ENCODE assay signal across 8 mouse cellular contexts in the genomic region with DNA sequence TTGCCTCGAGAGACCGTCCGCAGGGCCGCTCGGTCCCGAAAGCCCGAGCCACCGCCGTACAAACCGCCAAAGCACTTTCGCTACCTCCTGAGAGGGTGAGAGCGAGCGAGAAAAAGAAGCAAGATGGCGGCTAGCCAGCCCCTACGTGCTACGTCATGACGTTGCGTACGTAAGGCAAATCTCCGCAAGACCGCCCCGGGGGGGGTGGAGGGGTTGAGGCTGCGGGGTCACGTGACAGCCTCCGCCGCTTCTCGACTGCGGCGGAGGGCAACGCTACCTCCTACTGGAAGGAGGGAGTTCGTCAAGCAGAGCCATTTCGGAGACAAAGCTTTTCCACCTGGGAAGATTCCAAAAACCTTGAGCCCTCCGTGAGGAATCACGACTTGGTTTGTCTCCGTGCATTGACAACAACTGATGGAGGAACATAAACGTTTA. TPM values are rescaled to one million over a fixed set of nuclear protein-coding genes. Genes with fewer than 3 reads are reported as not detected.
DNase-seq lines count a peak whose midpoint lies in the region; ATAC-seq lines count a peak whose summit lies in the region.

Gene Prrc2c, minus strand, starts transcription at position 156 of the 435 bp plus-strand sequence.

- peaks cover 17% of the 10 kb centered on the region for H3K4me1 ChIP-seq in hindbrain, embryonic 12.5 days

- peak within 1 kb of the TSS; percentile 99 for H3K27ac ChIP-seq in hindbrain, embryonic 12.5 days

- no peaks in the 10 kb centered on the region for H3K9me3 ChIP-seq in hindbrain, embryonic 12.5 days (replicated peaks)

- under 1% methylated on average over 36 of the region's 36 CpGs for WGBS in hindbrain, embryonic 12.5 days

- DNase-seq in NIH3T3 (ENCODE audit: low read depth) = peak; percentile 100
- DNase-seq in cerebellum, postnatal 10 days = peak; percentile 100
- peak; percentile 98 to 99 for DNase-seq in frontal cortex, postnatal 10 days (ENCODE audit: low spot score in 2 of 2)
- DNase-seq in layer of hippocampus, postnatal 14 days (ENCODE audit: low spot score in 2 of 2) = peak; percentile 99
- peak; percentile 100 for DNase-seq in lung, postnatal 14 days
- peak; percentile 96 for DNase-seq in retina, adult 2 months (ENCODE audit: low read depth, low spot score)
- DNase-seq in thymus, postnatal 36 days = peak; percentile 96 to 97

- ATAC-seq in hindbrain, embryonic 12.5 days (ENCODE audit: low FRiP score) = peak; percentile 98

- H3K36me3 ChIP-seq in hindbrain, embryonic 12.5 days = 0 out of 2 replicates have a peak, but pooled peaks cover 2% of the 10 kb centered on the region

- peak within 1 kb of the TSS; percentile 99 for H3K4me3 ChIP-seq in hindbrain, embryonic 12.5 days

- H3K4me2 ChIP-seq in hindbrain, embryonic 12.5 days (replicated peaks) = peak within 1 kb of the TSS; percentile 63

- H3K27me3 ChIP-seq in hindbrain, embryonic 12.5 days = no peaks in the 10 kb centered on the region

- peak within 1 kb of the TSS; percentile 99 for H3K9ac ChIP-seq in hindbrain, embryonic 12.5 days

RNA-seq across cellular contexts. Expression of gene Prrc2c, which starts in this region (rescaled TPM):
- 163 and 180 TPM in 2 replicates for polyA plus RNA-seq in hindbrain, embryonic 12.5 days (2016; fragmentation: Nextera tagmentation; extraction: Ambion mirVana)
- total RNA-seq in layer of hippocampus, postnatal 14 days (2021) = 100 to 1,000 TPM; 183 to 205 TPM

Comparison
In these comparisons a context has a peak if more than half of its experiments do, and no peak if none do; other contexts are left out.
1. Peak in every context shown above with its lines: DNase-seq, ATAC-seq, H3K4me3 ChIP-seq and H3K27ac ChIP-seq.